Mouse (Mus musculus): Measurements from ENCODE around the gene Slc38a2. TPM values are rescaled to one million over a fixed set of nuclear protein-coding genes. Genes with fewer than 3 reads are reported as not detected.
A peak's percentile ranks its signal among the peaks of the same experiment; 100 is the strongest.

Slc38a2 gene
- 210 and 217 TPM in 2 replicates for polyA plus RNA-seq (2016; fragmentation: Nextera tagmentation; extraction: Ambion mirVana)

- H3K27me3 ChIP-seq = no peaks in the 10 kb centered on the region
- WGBS = under 1% methylated on average over 76 of the region's 76 CpGs
- H3K27ac ChIP-seq = peak within 1 kb of the TSS; percentile 99
- H3K9ac ChIP-seq (replicated peaks) = peak within 1 kb of the TSS; percentile 100
- peak within 1 kb of the TSS; percentile 78 for H3K4me2 ChIP-seq
- peaks cover 35% of the 10 kb centered on the region for H3K36me3 ChIP-seq
- peak within 1 kb of the TSS; percentile 87 for H3K4me3 ChIP-seq (replicated peaks)
- ATAC-seq (ENCODE audit: insufficient number of reproducible peaks, insufficient read depth, low FRiP score, low TSS enrichment, low read depth) = peak; percentile 85
- H3K9me3 ChIP-seq = no peaks in the 10 kb centered on the region
- H3K4me1 ChIP-seq (replicated peaks) = peaks cover 36% of the 10 kb centered on the region
Measured at GRCm38 (mm10) chr15:96699521-96700511, at the start of gene Slc38a2. Gene Slc38a2 (minus strand): TSS chr15:96699730.

- no peaks in the 10 kb centered on the region for H3K9me3 ChIP-seq
- no peak for ATAC-seq (ENCODE audit: insufficient number of reproducible peaks, insufficient read depth, low FRiP score, low TSS enrichment, low read depth)
- H3K36me3 ChIP-seq = no peaks in the 10 kb centered on the region
- H3K27ac ChIP-seq = no peak overlapping the region
- no peak overlapping the region for H3K4me2 ChIP-seq
- H3K27me3 ChIP-seq = 0 out of 2 replicates have a peak, but pooled peaks cover 3% of the 10 kb centered on the region
- H3K4me1 ChIP-seq (replicated peaks) = peaks cover 6% of the 10 kb centered on the region; the same call in 1 of the 2 replicates
- WGBS = 83% methylated on average over 10 of the region's 10 CpGs
- no peak overlapping the region for H3K9ac ChIP-seq (replicated peaks)
- H3K4me3 ChIP-seq (replicated peaks) = no peak overlapping the region
Measured at GRCm38 (mm10) chr15:96749101-96749500, 49.6 kb upstream of the Slc38a2 start.

GRCm38 (mm10) chr15:96747551-96747950 lies 48.0 kb upstream of the Slc38a2 start:
- Histone ChIP-seq H3K27ac (no peak overlapping the region), H3K36me3 (no peaks in the 10 kb centered on the region), H3K4me2 (no peak overlapping the region), H3K27me3 (no peaks in the 10 kb centered on the region), H3K9ac (replicated peaks) (no peak overlapping the region), H3K4me1 (replicated peaks) (peaks cover 17% of the 10 kb centered on the region; the same call in 1 of the 2 replicates), H3K4me3 (replicated peaks) (no peak overlapping the region), H3K9me3 (no peaks in the 10 kb centered on the region)
- ATAC-seq (ENCODE audit: insufficient number of reproducible peaks, insufficient read depth, low FRiP score, low TSS enrichment, low read depth) = no peak
- WGBS = 91% methylated on average over 11 of the region's 11 CpGs

DNA sequence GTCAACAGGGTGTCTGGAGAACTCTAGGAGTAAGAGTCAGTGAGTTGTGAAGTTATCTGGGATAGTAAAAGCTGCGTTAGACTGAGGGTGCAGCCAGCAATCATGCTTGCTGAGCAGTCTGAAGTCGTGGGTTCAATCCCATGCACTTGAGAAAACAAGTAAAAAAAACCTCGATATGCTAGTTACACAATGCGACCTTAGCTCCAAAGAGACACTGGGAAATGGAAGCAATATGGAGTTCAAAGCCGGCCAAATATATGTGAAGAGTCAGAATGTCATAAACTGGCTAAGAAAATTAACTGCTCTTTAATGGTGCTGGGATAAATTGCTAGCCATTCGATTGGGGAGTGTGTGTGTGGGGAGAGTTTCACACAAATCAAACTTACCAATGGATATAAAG lies 47.5 kb upstream of the Slc38a2 start:
- Histone ChIP-seq H3K27me3 (no peaks in the 10 kb centered on the region), H3K27ac (no peak overlapping the region), H3K4me1 (replicated peaks) (peaks cover 17% of the 10 kb centered on the region; the same call in 1 of the 2 replicates), H3K4me3 (replicated peaks) (no peak overlapping the region), H3K4me2 (no peak overlapping the region), H3K9ac (replicated peaks) (no peak overlapping the region), H3K9me3 (no peaks in the 10 kb centered on the region), H3K36me3 (no peaks in the 10 kb centered on the region)
- 80% methylated on average over 6 of the region's 6 CpGs for WGBS
- ATAC-seq (ENCODE audit: insufficient number of reproducible peaks, insufficient read depth, low FRiP score, low TSS enrichment, low read depth) = no peak

DNA sequence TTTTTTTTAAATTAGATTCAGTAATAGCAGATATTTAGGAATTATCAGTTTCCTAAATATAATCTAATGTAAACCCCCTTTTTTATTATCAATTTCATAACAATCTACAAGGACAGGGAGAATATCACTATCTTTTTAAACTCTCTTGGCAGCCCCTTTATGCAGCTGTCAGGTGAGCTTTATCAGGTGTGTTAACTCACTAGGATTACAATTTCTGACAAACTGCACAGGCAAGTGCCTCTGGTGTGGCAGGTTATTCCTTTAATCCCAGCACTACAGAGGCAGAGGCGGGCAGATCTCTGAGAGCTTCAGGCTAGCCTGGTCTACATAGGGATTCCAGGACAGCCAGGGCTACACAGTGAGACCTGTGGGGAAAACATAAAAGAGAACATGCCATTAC lies 45.8 kb upstream of the Slc38a2 start:
- H3K36me3 ChIP-seq = no peaks in the 10 kb centered on the region
- H3K4me2 ChIP-seq = no peak overlapping the region
- no peak overlapping the region for H3K27ac ChIP-seq
- WGBS = 94% methylated on average over 1 of the region's 1 CpGs
- H3K4me3 ChIP-seq (replicated peaks) = no peak overlapping the region
- H3K9me3 ChIP-seq = no peaks in the 10 kb centered on the region
- peaks cover 17% of the 10 kb centered on the region; the same call in 1 of the 2 replicates for H3K4me1 ChIP-seq (replicated peaks)
- H3K9ac ChIP-seq (replicated peaks) = no peak overlapping the region
- ATAC-seq (ENCODE audit: insufficient number of reproducible peaks, insufficient read depth, low FRiP score, low TSS enrichment, low read depth) = no peak
- H3K27me3 ChIP-seq = no peaks in the 10 kb centered on the region

- Histone ChIP-seq H3K27ac (0 out of 2 replicates have a peak overlapping the region, but pooled peaks have one; percentile 4), H3K27me3 (no peaks in the 10 kb centered on the region), H3K9me3 (no peaks in the 10 kb centered on the region), H3K4me1 (replicated peaks) (peaks cover 17% of the 10 kb centered on the region; the same call in 1 of the 2 replicates), H3K4me3 (replicated peaks) (no peak overlapping the region), H3K9ac (replicated peaks) (no peak overlapping the region), H3K36me3 (no peaks in the 10 kb centered on the region), H3K4me2 (no peak overlapping the region)
- no peak for ATAC-seq (ENCODE audit: insufficient number of reproducible peaks, insufficient read depth, low FRiP score, low TSS enrichment, low read depth)
- WGBS = 94% methylated on average over 5 of the region's 5 CpGs
Measured at GRCm38 (mm10) chr15:96744882-96745296, 45.4 kb upstream of the Slc38a2 start.

DNA sequence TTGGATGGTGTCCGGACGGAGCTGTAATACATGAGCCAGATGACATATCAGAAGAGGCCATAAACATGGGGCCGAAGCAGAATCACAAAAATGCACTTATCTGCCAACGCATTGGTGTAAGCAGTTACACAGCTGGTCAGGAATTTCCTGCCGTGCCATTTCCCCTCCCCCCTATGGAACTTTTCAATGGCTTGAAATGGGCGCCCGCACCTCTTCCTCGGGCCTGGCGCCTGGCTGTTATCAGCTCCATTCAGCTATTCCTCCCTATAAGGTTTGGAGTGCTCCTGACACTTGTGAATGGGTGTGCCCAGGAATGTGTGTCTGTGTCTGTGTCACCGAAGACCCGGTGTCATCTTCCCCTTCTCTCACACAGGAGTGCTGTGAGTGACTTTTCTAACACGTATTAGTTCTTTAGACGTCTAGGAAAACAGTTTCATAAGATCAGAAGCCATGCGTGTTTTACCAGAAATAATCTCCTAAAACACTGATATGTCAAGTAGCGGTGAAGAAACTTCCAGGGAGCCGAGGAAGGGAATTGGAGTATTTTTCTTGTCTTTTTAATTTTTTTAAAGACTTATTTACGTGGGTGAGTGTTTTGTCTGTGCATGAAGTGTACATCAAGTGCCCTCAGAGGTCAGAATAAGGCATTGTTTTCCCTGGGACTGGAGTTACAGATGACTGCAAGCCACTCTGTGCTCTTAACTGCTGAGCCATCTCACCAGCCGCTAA lies 44.8 kb upstream of the Slc38a2 start:
- H3K4me3 ChIP-seq (replicated peaks) = no peak overlapping the region
- no peak overlapping the region for H3K9ac ChIP-seq (replicated peaks)
- 80% methylated on average over 18 of the region's 18 CpGs for WGBS
- no peaks in the 10 kb centered on the region for H3K36me3 ChIP-seq
- H3K27ac ChIP-seq = 0 out of 2 replicates have a peak overlapping the region, but pooled peaks have one; percentile 4
- H3K9me3 ChIP-seq = no peaks in the 10 kb centered on the region
- no peaks in the 10 kb centered on the region for H3K27me3 ChIP-seq
- peaks cover 17% of the 10 kb centered on the region; the same call in 1 of the 2 replicates for H3K4me1 ChIP-seq (replicated peaks)
- no peak overlapping the region for H3K4me2 ChIP-seq
- no peak for ATAC-seq (ENCODE audit: insufficient number of reproducible peaks, insufficient read depth, low FRiP score, low TSS enrichment, low read depth)

GRCm38 (mm10) chr15:96743257-96743656 lies 43.7 kb upstream of the Slc38a2 start:
- H3K27me3 ChIP-seq = no peaks in the 10 kb centered on the region
- no peak overlapping the region for H3K4me3 ChIP-seq (replicated peaks)
- no peak overlapping the region for H3K9ac ChIP-seq (replicated peaks)
- H3K4me1 ChIP-seq (replicated peaks) = peaks cover 17% of the 10 kb centered on the region; the same call in 1 of the 2 replicates
- H3K27ac ChIP-seq = peak overlapping the region; percentile 30; the same call in 1 of the 2 replicates
- H3K4me2 ChIP-seq = no peak overlapping the region
- H3K36me3 ChIP-seq = no peaks in the 10 kb centered on the region
- no peaks in the 10 kb centered on the region for H3K9me3 ChIP-seq
- 76% methylated on average over 6 of the region's 6 CpGs for WGBS
- no peak for ATAC-seq (ENCODE audit: insufficient number of reproducible peaks, insufficient read depth, low FRiP score, low TSS enrichment, low read depth)

DNA sequence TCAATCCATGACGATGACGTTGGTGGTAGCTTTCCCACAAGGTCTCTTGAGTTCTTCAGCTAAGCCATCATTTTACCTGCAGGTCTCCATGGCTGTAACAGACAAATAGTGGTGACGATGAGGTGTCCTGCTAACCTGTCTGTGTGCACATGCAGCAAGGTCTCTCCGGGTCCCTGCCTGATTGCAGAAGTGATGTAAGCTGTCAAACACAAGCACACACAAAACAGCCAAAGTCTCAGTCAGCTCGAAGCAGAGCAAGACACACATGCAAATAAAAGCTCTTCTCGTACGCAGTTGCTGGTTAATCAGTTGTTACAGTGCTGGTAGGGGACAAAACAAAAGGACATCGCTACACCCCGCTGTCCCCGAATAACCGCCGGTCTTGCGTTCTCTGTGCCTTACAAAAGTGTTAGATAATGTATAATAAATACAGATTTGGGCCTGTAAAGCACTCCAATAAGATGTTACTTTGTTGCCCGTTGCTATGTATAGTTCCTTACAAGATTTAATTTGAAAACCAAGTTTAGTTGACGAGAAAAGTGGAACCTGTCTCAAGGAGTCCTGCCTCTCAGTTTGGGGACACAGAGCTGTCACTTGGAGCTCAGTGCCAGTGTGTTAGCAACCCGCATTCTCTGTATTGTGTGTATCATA lies 43.2 kb upstream of the Slc38a2 start:
- Histone ChIP-seq H3K4me1 (replicated peaks) (peaks cover 17% of the 10 kb centered on the region; the same call in 1 of the 2 replicates), H3K4me2 (no peak overlapping the region), H3K4me3 (replicated peaks) (no peak overlapping the region), H3K36me3 (no peaks in the 10 kb centered on the region), H3K9me3 (no peaks in the 10 kb centered on the region), H3K27ac (0 out of 2 replicates have a peak overlapping the region, but pooled peaks have one; percentile 30), H3K27me3 (no peaks in the 10 kb centered on the region), H3K9ac (replicated peaks) (no peak overlapping the region)
- WGBS = 92% methylated on average over 16 of the region's 16 CpGs
- no peak for ATAC-seq (ENCODE audit: insufficient number of reproducible peaks, insufficient read depth, low FRiP score, low TSS enrichment, low read depth)

DNA sequence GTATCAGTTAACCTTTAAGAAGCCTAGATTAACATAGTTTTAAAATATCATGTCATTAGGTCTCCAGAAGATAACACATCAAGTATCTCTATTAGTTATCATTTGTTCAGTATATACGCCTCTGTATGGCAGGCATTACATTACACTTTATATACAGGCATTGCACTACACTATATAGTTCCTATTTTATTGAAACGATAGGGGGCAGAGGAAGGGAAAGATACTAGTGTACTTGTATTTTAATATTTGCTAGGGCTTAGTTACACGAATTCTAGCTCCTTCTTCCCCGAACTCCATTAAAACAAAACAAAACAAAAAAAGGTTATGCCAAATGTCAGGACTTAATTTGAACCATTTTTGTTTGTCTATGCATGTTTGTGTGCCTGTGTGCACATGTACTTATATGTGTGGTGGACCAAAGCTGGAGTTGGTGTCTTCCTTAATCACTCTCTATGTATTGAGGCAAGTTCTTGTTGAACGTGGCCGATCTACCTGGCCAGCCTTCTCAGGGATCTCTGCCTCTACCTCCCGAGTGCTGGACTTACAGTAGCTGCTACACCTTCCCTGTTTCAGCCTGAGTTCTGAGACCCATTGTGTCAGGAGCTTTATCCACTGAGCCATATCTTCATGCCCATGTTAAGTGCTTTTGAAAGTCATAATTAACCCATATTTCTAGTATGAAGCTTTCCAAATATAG lies 41.5 kb upstream of the Slc38a2 start:
- Histone ChIP-seq H3K27me3 (no peaks in the 10 kb centered on the region), H3K4me1 (replicated peaks) (peaks cover 22% of the 10 kb centered on the region; the same call in 1 of the 2 replicates), H3K4me2 (no peak overlapping the region), H3K27ac (no peak overlapping the region), H3K9ac (replicated peaks) (no peak overlapping the region), H3K36me3 (no peaks in the 10 kb centered on the region), H3K9me3 (no peaks in the 10 kb centered on the region), H3K4me3 (replicated peaks) (no peak overlapping the region)
- 91% methylated on average over 7 of the region's 7 CpGs for WGBS
- no peak for ATAC-seq (ENCODE audit: insufficient number of reproducible peaks, insufficient read depth, low FRiP score, low TSS enrichment, low read depth)

Measured in limb, embryonic 12.5 days (tissue).